Mouse (Mus musculus) liver, embryonic 14.5 days (tissue): ENCODE data around the gene Gcgr. TPM values are rescaled to one million over a fixed set of nuclear protein-coding genes. Genes with fewer than 3 reads are reported as not detected.
A peak's percentile ranks its signal among the peaks of the same experiment; 100 is the strongest.

ENCODE experiments used
- ATAC-seq: fragments of 200-750 bp; cut with Nextera tagmentation; 2 replicates; pipeline ENCODE4 v1.8.0; 2017; ENCODE audit warnings: moderate number of reproducible peaks, mild to moderate bottlenecking, moderate library complexity; ENCODE audit not compliant: insufficient read depth
- DNase-seq, 3 experiments: peaks; one replicate each; pipeline ENCODE4 v3.0.0-alpha.2; 2012 to 2013; ENCODE audit warnings: low read depth in 3 of 3, low spot score in 3 of 3
- H3K27ac ChIP-seq: fragments of 300-500 bp; sonication (generic); 2 replicates; pipeline ENCODE4 v1.5.1; 2014; ENCODE audit warnings: moderate library complexity, mild to moderate bottlenecking, control low read depth, inconsistent platforms
- H3K27me3 ChIP-seq: fragments of 300-500 bp; sonication (generic); 2 replicates; pipeline ENCODE4 v1.6.1; 2014; ENCODE audit warnings: mild to moderate bottlenecking, low read length, moderate library complexity; ENCODE audit not compliant: control insufficient read depth, insufficient read depth
- H3K36me3 ChIP-seq: fragments of 300-500 bp; sonication (generic); replicated peaks from 2 replicates; pipeline ENCODE4 v1.6.1; 2014; ENCODE audit warnings: low read depth; ENCODE audit not compliant: control insufficient read depth, insufficient read depth
- H3K4me1 ChIP-seq, 2 experiments: fragments of 200-500 bp in 1 of 2; fragments of 300-500 bp in 1 of 2; sonication (generic) in 1 of 2; replicated peaks; 2 replicates each; pipeline ENCODE4 v1.6.1; 2012 to 2014; ENCODE audit warnings: antibody characterized with exemption in 1 of 2, inconsistent platforms in 1 of 2, low read length in 1 of 2; ENCODE audit not compliant: control insufficient read depth in 2 of 2, insufficient read depth in 2 of 2
- H3K4me2 ChIP-seq: fragments of 300-500 bp; sonication (generic); 2 replicates; pipeline ENCODE4 v1.6.1; 2014; ENCODE audit warnings: low read depth, mild to moderate bottlenecking, control low read depth, moderate library complexity
- H3K4me3 ChIP-seq, 2 experiments: fragments of 200-500 bp in 1 of 2; fragments of 300-500 bp in 1 of 2; sonication (generic) in 1 of 2; 2 replicates each; pipeline ENCODE4 v1.5.1; 2012 to 2014; ENCODE audit warnings: low read depth in 2 of 2, low read length in 2 of 2, mild to moderate bottlenecking in 2 of 2, control low read depth in 1 of 2, inconsistent platforms in 1 of 2, moderate library complexity in 1 of 2; ENCODE audit not compliant: insufficient read depth in 1 of 2
- H3K9ac ChIP-seq: fragments of 300-500 bp; sonication (generic); replicated peaks from 2 replicates; pipeline ENCODE4 v1.6.1; 2014; ENCODE audit warnings: mild to moderate bottlenecking, control low read depth, moderate library complexity
- H3K9me3 ChIP-seq: fragments of 300-500 bp; sonication (generic); 2 replicates; pipeline ENCODE4 v1.6.1; 2016; ENCODE audit warnings: low read length, mixed read lengths; ENCODE audit not compliant: control insufficient read depth
- CTCF ChIP-seq: IDR thresholded peaks from 2 replicates; pipeline ENCODE4 v1.5.1; 2016; ENCODE audit warnings: antibody characterized with exemption, low read depth, control low read depth
- EP300 ChIP-seq: IDR thresholded peaks from 2 replicates; pipeline ENCODE4 v1.6.1; 2016; ENCODE audit warnings: antibody characterized with exemption, low read depth
- WGBS: fragments of 180-500 bp; shearing (Covaris S2); extraction: QIAGEN DNeasy Blood & Tissue Kit; methylation state at CpG from one replicate; pipeline ENCODE4 v1.1.7; 2014; ENCODE audit not compliant: insufficient replicate concordance; 5-methylcytosine and 5-hydroxymethylcytosine counted together
- polyA plus RNA-seq, 2 experiments: library from polyadenylated mRNA; depleted of rRNA in 1 of 2; stranded (reverse) in 1 of 2; unstranded in 1 of 2; fragments of >200 nt; fragmentation: Nextera tagmentation in 1 of 2; extraction: Ambion mirVana in 1 of 2; gene quantifications; 2 replicates each; pipeline versions ENCODE4 v1.2.1 to v1.2.3; 2012 to 2014

Gcgr gene
- polyA plus RNA-seq (2012; rRNA removed) (19.8 and 22.8 TPM in 2 replicates), polyA plus RNA-seq (2014; fragmentation: Nextera tagmentation; extraction: Ambion mirVana) (11.6 and 13.4 TPM in 2 replicates)

DNA sequence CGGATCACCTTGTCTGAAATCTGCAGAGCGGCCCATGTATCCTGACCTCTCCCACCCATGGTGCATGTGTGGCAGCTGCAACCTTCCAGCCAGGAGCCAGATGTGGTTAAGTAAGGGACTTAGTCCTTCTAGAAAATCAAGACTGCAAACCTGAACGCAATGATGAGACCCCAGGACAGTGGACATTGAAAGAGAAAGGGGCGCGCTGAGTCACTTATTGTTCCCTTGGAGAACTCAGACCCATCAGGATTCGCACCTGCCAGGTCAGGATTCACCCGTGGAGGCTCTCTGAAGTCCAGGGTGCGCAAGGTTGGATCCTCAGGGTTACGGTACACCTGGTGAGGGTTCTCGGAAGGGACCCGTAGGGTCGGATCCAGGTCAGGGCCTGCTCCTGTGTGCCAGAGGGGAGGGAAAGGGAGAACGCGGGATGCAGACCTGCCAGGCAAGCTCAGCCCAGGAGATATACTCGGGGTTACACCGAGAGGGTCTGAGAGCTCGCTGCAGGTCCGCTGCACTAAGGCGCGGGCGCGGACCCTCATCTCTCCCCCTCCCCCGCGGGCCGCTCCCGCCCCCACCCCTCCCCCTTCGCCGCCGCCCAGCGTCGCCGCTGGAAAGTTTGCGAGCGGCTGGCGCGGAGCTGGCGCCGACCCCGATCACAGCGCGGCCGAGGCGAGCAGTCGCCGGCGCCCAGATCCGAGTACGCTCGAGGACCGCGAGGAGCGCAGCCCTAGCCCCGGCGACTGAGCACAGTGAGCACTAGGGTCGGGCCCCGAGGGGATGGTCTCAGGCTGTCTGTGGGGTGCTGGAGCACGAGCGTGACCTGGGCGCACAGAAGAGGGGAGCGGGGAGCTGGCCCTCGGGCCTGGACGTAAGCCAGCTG lies at the start of gene Gcgr:
TSS of gene Gcgr (plus strand) at position 615 of the 880 bp plus-strand sequence.
- ATAC-seq, result no peak
- Histone ChIP-seq H3K27me3 (peaks cover 51% of the 10 kb centered on the region), H3K27ac (no peak within 1 kb of the TSS), H3K4me1 (peaks cover 0 to 9% of the 10 kb centered on the region in 2 experiments; a peak in 2 of 4 replicates), H3K9ac (peak within 1 kb of the TSS; percentile 38; the same call in 1 of the 2 replicates), H3K9me3 (no peaks in the 10 kb centered on the region), H3K4me2 (peak within 1 kb of the TSS; percentile 51), H3K4me3 (peak within 1 kb of the TSS; percentile 45 to 51), H3K36me3 (no peaks in the 10 kb centered on the region)
- WGBS, result 8% methylated on average over 62 of the region's 62 CpGs
- no peak for TF ChIP-seq EP300
- TF ChIP-seq CTCF, result no peak
- DNase-seq, result no peak

DNA sequence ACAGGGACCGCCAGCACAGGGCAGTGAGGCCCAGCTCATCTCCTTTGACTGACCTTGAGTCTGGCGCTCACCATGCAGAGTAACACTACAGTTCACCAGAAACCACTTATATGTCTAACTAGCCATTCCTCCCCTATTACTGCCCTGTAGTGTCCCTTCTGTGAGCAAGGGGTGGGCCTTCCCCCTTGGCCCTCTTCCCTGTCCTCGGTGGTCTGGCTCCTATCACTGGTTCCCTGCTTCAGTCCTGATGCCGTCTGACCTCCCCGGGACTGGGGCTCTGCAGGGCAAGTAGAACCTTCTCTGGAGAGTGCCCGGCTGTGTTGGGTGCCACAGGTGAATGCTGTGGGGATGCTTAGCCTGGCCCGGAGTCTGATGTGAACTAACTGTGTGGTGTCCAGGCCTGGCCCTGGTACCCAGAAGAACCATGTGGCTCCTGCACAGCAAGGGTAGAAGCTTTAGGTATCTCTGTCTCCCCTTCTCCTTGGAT lies 47.0 kb upstream of the Gcgr start:
- Histone ChIP-seq H3K4me3 (peak overlapping the region in 1 of 2 experiments; percentile 92; a peak in 2 of 4 replicates), H3K27me3 (no peaks in the 10 kb centered on the region), H3K4me2 (peak overlapping the region; percentile 70), H3K4me1 (peaks cover 3 to 4% of the 10 kb centered on the region in 2 experiments; a peak in 3 of 4 replicates), H3K9me3 (no peaks in the 10 kb centered on the region), H3K9ac (peak overlapping the region; percentile 92), H3K36me3 (peaks cover 51% of the 10 kb centered on the region), H3K27ac (peak overlapping the region; percentile 1; the same call in 1 of the 2 replicates)
- TF ChIP-seq EP300 (no peak), CTCF (no peak)
- DNase-seq (no peak), ATAC-seq (no peak)
- whole genome bisulfite sequencing, result 86% methylated on average over 7 of the region's 7 CpGs

- peak; percentile 85 to 87 (median 87) for DNase-seq
- H3K9ac ChIP-seq, result peak within 1 kb of the TSS; percentile 92
- under 1% methylated on average over 60 of the region's 60 CpGs for WGBS
- peak within 1 kb of the TSS; percentile 70 for H3K4me2 ChIP-seq
- peaks cover 4 to 6% of the 10 kb centered on the region in 2 experiments for H3K4me1 ChIP-seq
- peaks cover 48% of the 10 kb centered on the region for H3K36me3 ChIP-seq
- no peaks in the 10 kb centered on the region for H3K9me3 ChIP-seq
- TF ChIP-seq CTCF (peak; percentile 27; the same call in 1 of the 2 replicates), EP300 (peak; percentile 45)
- no peaks in the 10 kb centered on the region for H3K27me3 ChIP-seq
- peak; percentile 87 for ATAC-seq
- peak within 1 kb of the TSS; percentile 70 to 92 for H3K4me3 ChIP-seq
- H3K27ac ChIP-seq, result peak within 1 kb of the TSS; percentile 37
These were observed 46.1 kb upstream of the Gcgr start, which contains the start of gene Mrpl12 for GRCm38 (mm10) chr11:120484265-120484981. Mrpl12 (plus strand) TSS chr11:120484613.

DNA sequence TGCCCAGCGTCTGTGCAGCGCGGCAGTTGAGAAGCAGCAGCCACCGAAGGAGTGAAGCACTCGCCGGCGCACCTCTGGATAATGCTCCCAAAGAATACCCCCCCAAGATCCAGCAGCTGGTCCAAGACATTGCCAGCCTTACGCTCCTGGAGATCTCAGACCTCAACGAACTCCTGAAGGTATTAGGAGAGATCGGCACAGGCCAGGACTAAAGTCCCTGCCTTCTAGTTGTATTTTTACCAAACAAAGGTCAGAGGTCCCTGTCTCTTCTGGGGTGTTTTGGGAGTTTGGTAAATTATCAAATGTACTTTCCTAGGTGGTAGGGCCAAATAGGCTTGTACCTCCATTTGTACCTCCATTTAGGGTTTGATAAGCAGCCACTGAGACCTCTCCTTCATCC lies 45.2 kb upstream of the Gcgr start:
- H3K9ac ChIP-seq, result peak overlapping the region; percentile 92
- TF ChIP-seq EP300 (no peak), CTCF (no peak)
- DNase-seq, result no peak
- WGBS, result 6% methylated on average over 10 of the region's 10 CpGs
- ATAC-seq, result no peak
- peak overlapping the region; percentile 70 for H3K4me2 ChIP-seq
- no peaks in the 10 kb centered on the region for H3K9me3 ChIP-seq
- H3K36me3 ChIP-seq, result peaks cover 42% of the 10 kb centered on the region
- peak overlapping the region; percentile 37 for H3K27ac ChIP-seq
- no peaks in the 10 kb centered on the region for H3K27me3 ChIP-seq
- H3K4me1 ChIP-seq, result peaks cover 8 to 15% of the 10 kb centered on the region in 2 experiments
- H3K4me3 ChIP-seq, result peak overlapping the region; percentile 70 to 92
